Mouse (Mus musculus) lung, postnatal 0 days (tissue): ENCODE results near the gene Mageb16. TPM values are rescaled to one million over a fixed set of nuclear protein-coding genes. Genes with fewer than 3 reads are reported as not detected.

Experiments used
- ATAC-seq: fragments of 200-750 bp; cut with Nextera tagmentation; 2 replicates; pipeline ENCODE4 v1.8.0; 2017; ENCODE audit warnings: moderate library complexity
- DNase-seq: peaks from one replicate; pipeline ENCODE4 v3.0.0-alpha.2; 2016; ENCODE audit warnings: low spot score
- H3K27ac ChIP-seq: fragments of 300-500 bp; sonication (generic); 2 replicates; pipeline ENCODE4 v1.5.1; 2014; ENCODE audit warnings: antibody characterized with exemption, mild to moderate bottlenecking, low read length, mixed read lengths
- H3K27me3 ChIP-seq: fragments of 300-500 bp; sonication (generic); replicated peaks from 2 replicates; pipeline ENCODE4 v1.6.1; 2014; ENCODE audit warnings: low read length, mixed read lengths; ENCODE audit not compliant: insufficient read depth
- H3K36me3 ChIP-seq: fragments of 300-500 bp; sonication (generic); 2 replicates; pipeline ENCODE4 v1.6.1; 2014; ENCODE audit warnings: low read length, mixed read lengths; ENCODE audit not compliant: insufficient read depth
- H3K4me1 ChIP-seq: fragments of 300-500 bp; sonication (generic); 2 replicates; pipeline ENCODE4 v1.6.1; 2014; ENCODE audit warnings: antibody characterized with exemption, low read depth, low read length, mixed read lengths; ENCODE audit not compliant: insufficient read depth
- H3K4me2 ChIP-seq: fragments of 300-500 bp; sonication (generic); replicated peaks from 2 replicates; pipeline ENCODE4 v1.6.1; 2014; ENCODE audit warnings: low read depth, mild to moderate bottlenecking, low read length, moderate library complexity, mixed read lengths
- H3K4me3 ChIP-seq: fragments of 300-500 bp; sonication (generic); 2 replicates; pipeline ENCODE4 v1.5.1; 2014; ENCODE audit warnings: low read depth, low read length
- H3K9ac ChIP-seq: fragments of 300-500 bp; sonication (generic); replicated peaks from 2 replicates; pipeline ENCODE4 v1.6.1; 2014; ENCODE audit warnings: low read depth, mild to moderate bottlenecking
- H3K9me3 ChIP-seq: fragments of 300-500 bp; sonication (generic); 2 replicates; pipeline ENCODE4 v1.6.1; 2016; ENCODE audit warnings: low read length, mixed read lengths
- CTCF ChIP-seq: IDR thresholded peaks from 2 replicates; pipeline ENCODE4 v1.5.1; 2016; ENCODE audit warnings: antibody characterized with exemption, mild to moderate bottlenecking
- EP300 ChIP-seq: IDR thresholded peaks from 2 replicates; pipeline ENCODE4 v1.6.1; 2016; ENCODE audit warnings: antibody characterized with exemption, mild to moderate bottlenecking, control low read depth
- WGBS: fragments of 180-500 bp; shearing (Covaris S2); extraction: QIAGEN DNeasy Blood & Tissue Kit; methylation state at CpG from one replicate; pipeline ENCODE4 v1.1.7; 2014; 5-methylcytosine and 5-hydroxymethylcytosine counted together
- polyA plus RNA-seq: library from polyadenylated mRNA; unstranded; fragments of >200 nt; fragmentation: Nextera tagmentation; extraction: Ambion mirVana; gene quantifications from 2 replicates; pipeline ENCODE4 v1.2.1, GENCODE M21; 2015

Gene Mageb16
- polyA plus RNA-seq = not detected in 2 replicates

DNA sequence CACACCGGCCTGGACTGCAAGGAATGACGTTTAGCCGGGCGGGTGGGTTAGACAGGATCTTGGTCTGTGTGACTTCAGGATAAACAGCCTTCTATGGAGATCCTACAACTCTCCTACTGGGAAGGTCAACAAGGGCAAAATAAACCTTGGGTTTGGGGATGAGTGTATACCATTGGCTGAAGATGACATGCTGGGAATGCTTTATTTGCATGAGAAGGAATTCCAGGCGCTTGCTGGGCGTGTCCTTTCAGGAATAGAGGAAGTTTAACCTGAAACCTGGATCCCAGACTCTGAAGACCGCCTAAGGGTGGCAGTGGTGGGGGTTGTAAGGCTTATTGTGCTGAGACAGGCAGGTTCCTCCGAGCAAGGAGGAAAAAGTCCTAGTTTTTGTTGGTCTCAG, at the start of gene Mageb16:
Gene Mageb16 (minus strand): TSS at position 25 of the 400 bp plus-strand sequence.
- WGBS = 64% methylated on average over 8 of the region's 8 CpGs

DNA sequence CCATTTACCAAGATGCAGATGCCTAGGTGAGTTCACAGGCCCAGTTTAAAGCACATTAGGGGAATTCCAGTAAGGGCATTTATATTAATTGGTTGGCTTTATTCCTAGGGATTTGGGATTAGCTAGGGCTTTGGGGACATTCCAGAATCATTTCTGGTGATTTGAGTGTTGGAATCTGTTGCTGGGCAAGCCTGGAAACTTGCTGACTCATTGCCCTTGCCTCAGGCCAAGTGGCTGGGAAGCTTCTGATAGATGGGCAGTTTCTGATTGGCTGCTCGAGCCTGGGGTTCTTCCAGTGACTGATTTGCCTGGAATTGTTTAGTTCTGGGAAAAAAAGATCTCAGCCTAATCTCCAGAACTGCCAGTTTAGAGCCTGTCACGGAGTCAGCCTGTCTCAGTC, 20.1 kb downstream of the Mageb16 start:
- Histone ChIP-seq H3K4me3 (no peak overlapping the region), H3K27ac (no peak overlapping the region), H3K36me3 (no peaks in the 10 kb centered on the region), H3K4me2 (no peak overlapping the region), H3K4me1 (no peaks in the 10 kb centered on the region), H3K27me3 (no peaks in the 10 kb centered on the region), H3K9me3 (no peaks in the 10 kb centered on the region), H3K9ac (no peak overlapping the region)
- TF ChIP-seq EP300 (no peak), CTCF (no peak)
- ATAC-seq = no peak
- DNase-seq = no peak
- WGBS = 33% methylated on average over 2 of the region's 2 CpGs

More for the DNA sequence above, at the start of gene Mageb16:
- DNase-seq (no peak), ATAC-seq (no peak)
- H3K4me3 ChIP-seq = no peak within 1 kb of the TSS
- H3K27ac ChIP-seq = no peak within 1 kb of the TSS
- no peaks in the 10 kb centered on the region for H3K27me3 ChIP-seq
- H3K4me1 ChIP-seq = no peaks in the 10 kb centered on the region
- no peaks in the 10 kb centered on the region for H3K9me3 ChIP-seq
- no peak within 1 kb of the TSS for H3K9ac ChIP-seq
- TF ChIP-seq CTCF = no peak
- no peak for TF ChIP-seq EP300
- no peaks in the 10 kb centered on the region for H3K36me3 ChIP-seq
- no peak within 1 kb of the TSS for H3K4me2 ChIP-seq

DNA sequence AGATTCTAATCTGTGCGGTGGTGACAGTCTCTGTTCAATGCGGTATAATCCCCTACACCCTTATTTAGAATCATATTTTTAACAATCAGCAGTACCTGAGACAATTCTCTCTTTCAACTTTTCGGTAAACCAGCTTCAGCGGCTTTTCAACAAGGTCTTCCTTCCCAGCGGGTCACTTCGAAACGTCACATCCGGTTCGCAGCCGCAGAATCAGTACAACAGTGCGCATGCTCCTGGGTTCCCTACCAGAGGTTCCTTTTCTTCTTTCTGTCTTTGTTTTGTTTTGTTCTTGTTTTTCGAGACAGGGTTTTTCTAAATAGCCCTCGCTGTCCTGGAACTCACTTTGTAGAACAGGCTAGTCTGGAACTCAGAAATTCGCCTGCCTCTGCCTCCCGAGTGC, 35.8 kb downstream of the Mageb16 start:
- Histone ChIP-seq H3K36me3 (no peaks in the 10 kb centered on the region), H3K4me1 (no peaks in the 10 kb centered on the region), H3K9me3 (no peaks in the 10 kb centered on the region), H3K4me3 (no peak overlapping the region), H3K4me2 (no peak overlapping the region), H3K27me3 (no peaks in the 10 kb centered on the region), H3K27ac (no peak overlapping the region), H3K9ac (no peak overlapping the region)
- DNase-seq (no peak), ATAC-seq (no peak)
- 90% methylated on average over 15 of the region's 15 CpGs for WGBS
- TF ChIP-seq EP300 = no peak
- TF ChIP-seq CTCF = no peak

DNA sequence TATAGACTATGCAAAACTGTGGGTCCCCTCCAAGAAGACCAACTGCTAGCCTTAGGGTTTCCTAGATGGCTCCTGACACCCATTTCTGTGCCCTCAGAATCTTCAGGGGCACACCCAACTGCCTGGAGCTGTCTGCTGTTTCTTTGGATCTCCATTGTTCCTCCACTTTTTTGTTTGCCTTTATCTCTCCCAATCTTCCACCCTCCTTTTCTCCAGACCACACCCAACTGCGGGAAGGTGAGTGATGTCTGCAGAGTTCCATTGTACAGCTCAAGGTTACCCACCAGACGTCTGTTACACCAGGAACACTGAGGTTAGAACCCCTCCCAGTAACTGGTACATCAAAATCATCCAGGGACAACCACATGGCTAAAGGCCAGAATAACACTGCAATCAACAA, 64.8 kb downstream of the Mageb16 start:
- no peak for TF ChIP-seq EP300
- no peak for TF ChIP-seq CTCF
- H3K4me3 ChIP-seq = no peak overlapping the region

More for the DNA sequence above, 64.8 kb downstream of the Mageb16 start:
- Histone ChIP-seq H3K4me1 (no peaks in the 10 kb centered on the region), H3K27me3 (no peaks in the 10 kb centered on the region), H3K9me3 (no peaks in the 10 kb centered on the region), H3K4me2 (no peak overlapping the region), H3K27ac (no peak overlapping the region), H3K36me3 (no peaks in the 10 kb centered on the region), H3K9ac (no peak overlapping the region)
- ATAC-seq = no peak
- WGBS = 71% methylated on average over 2 of the region's 2 CpGs
- no peak for DNase-seq

Other genes with a start within 250 kb of the Mageb16 start
- 0.66 and 0.99 TPM in 2 replicates for gene Gm7173, start 154.2 kb downstream of the Mageb16 start, polyA plus RNA-seq